Mouse (Mus musculus): ENCODE measurements around the gene Folr1. TPM values are rescaled to one million over a fixed set of nuclear protein-coding genes. Genes with fewer than 3 reads are reported as not detected.

Folr1 gene
- polyA plus RNA-seq, 1 experiment, result 8.0 TPM

DNA sequence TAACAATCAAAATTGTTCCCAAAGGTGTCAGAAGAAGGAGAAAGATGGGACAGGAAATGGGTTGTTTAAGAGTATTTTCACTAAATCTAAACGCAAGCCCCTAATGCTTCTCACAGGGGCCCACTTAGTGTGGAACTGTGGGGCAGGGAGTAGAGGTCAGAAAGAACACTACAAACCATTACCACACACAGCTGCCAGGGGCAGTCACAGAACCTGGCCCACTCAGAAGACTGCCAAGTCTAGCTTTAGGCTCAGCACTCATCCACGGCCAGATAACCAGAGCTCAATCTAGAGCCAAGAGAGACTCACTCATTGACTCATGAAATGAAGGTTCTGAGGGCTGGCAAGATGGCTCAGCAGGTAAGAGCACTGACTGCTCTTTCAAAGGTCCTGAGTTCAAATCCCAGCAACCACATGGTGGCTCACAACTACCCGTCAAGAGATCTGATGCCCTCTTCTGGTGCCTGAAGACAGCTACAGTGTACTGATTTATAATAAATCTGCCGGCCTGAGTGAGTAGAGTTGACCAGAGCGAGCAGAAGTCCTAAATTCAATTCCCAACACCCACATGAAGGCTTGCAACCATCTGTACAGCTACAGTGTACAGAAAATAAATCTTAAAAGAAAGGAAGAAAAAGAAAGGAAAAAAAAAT is 35.0 kb downstream of the Folr1 start:
- Histone ChIP-seq H3K27ac (ENCODE audit: insufficient read depth, low read length) (no peak overlapping the region), H3K4me1 (ENCODE audit: control insufficient read depth, insufficient read depth, low read length) (peaks cover 8% of the 10 kb centered on the region; the same call in 1 of the 2 replicates), H3K27me3 (ENCODE audit: control insufficient read depth, insufficient read depth, low read length) (no peaks in the 10 kb centered on the region), H3K4me3 (replicated peaks; ENCODE audit: insufficient read depth, low read depth, low read length) (no peak overlapping the region)
- 69% methylated on average over 5 of the region's 5 CpGs for WGBS
- TF ChIP-seq CTCF (IDR thresholded peaks at IDR 0.05; ENCODE audit: borderline replicate concordance, insufficient read depth, low read depth, low read length) (no peak), POLR2A (IDR thresholded peaks at IDR 0.05; ENCODE audit: borderline replicate concordance, insufficient read depth, low read length) (no peak)
- no peak for DNase-seq

DNA sequence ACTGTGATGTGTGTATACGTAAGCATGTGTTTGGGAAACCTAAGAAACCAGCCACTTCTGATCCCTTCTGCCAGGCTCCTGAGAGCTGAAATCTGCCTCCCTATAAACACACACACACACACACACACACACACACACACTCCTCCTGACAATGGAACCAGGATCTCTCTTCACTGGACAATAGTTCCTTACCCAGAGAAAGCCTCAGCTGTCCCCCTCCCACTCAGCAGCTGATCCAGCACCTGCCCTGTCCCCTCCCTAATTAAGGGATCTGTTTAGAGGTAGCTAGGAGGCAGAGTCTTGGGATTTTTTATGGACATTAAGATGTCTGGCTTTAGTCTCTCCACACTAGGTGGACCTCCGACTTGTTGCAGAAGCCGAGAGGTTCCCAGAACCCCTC is 35.7 kb downstream of the Folr1 start:
- DNase-seq, result no peak
- TF ChIP-seq POLR2A (IDR thresholded peaks at IDR 0.05; ENCODE audit: borderline replicate concordance, insufficient read depth, low read length) (no peak), CTCF (IDR thresholded peaks at IDR 0.05; ENCODE audit: borderline replicate concordance, insufficient read depth, low read depth, low read length) (no peak)
- WGBS, result 75% methylated on average over 3 of the region's 3 CpGs

GRCm38 (mm10) chr7:101833916-101834584 is 36.5 kb downstream of the Folr1 start:
- DNase-seq, result no peak
- TF ChIP-seq CTCF (IDR thresholded peaks at IDR 0.05; ENCODE audit: borderline replicate concordance, insufficient read depth, low read depth, low read length) (no peak), POLR2A (IDR thresholded peaks at IDR 0.05; ENCODE audit: borderline replicate concordance, insufficient read depth, low read length) (no peak)
- WGBS, result 44% methylated on average over 3 of the region's 3 CpGs
- Histone ChIP-seq H3K27me3 (ENCODE audit: control insufficient read depth, insufficient read depth, low read length) (no peaks in the 10 kb centered on the region), H3K27ac (ENCODE audit: insufficient read depth, low read length) (no peak overlapping the region), H3K4me3 (replicated peaks; ENCODE audit: insufficient read depth, low read depth, low read length) (no peak overlapping the region), H3K4me1 (ENCODE audit: control insufficient read depth, insufficient read depth, low read length) (peaks cover 8% of the 10 kb centered on the region; the same call in 1 of the 2 replicates)

More for the DNA sequence above, 35.7 kb downstream of the Folr1 start:
- Histone ChIP-seq H3K4me3 (replicated peaks; ENCODE audit: insufficient read depth, low read depth, low read length) (no peak overlapping the region), H3K4me1 (ENCODE audit: control insufficient read depth, insufficient read depth, low read length) (peaks cover 8% of the 10 kb centered on the region; the same call in 1 of the 2 replicates), H3K27me3 (ENCODE audit: control insufficient read depth, insufficient read depth, low read length) (no peaks in the 10 kb centered on the region), H3K27ac (ENCODE audit: insufficient read depth, low read length) (no peak overlapping the region)

GRCm38 (mm10) chr7:101833352-101833751 is 37.2 kb downstream of the Folr1 start:
- no peak for DNase-seq

GRCm38 (mm10) chr7:101832372-101832771 is 38.2 kb downstream of the Folr1 start:
- no peak overlapping the region for H3K27ac ChIP-seq (ENCODE audit: insufficient read depth, low read length)
- H3K4me3 ChIP-seq (replicated peaks; ENCODE audit: insufficient read depth, low read depth, low read length), result no peak overlapping the region
- no peaks in the 10 kb centered on the region for H3K27me3 ChIP-seq (ENCODE audit: control insufficient read depth, insufficient read depth, low read length)
- no peak for TF ChIP-seq POLR2A (IDR thresholded peaks at IDR 0.05; ENCODE audit: borderline replicate concordance, insufficient read depth, low read length)
- no peak for TF ChIP-seq CTCF (IDR thresholded peaks at IDR 0.05; ENCODE audit: borderline replicate concordance, insufficient read depth, low read depth, low read length)
- DNase-seq, result no peak
- WGBS, result 95% methylated on average over 4 of the region's 4 CpGs
- H3K4me1 ChIP-seq (ENCODE audit: control insufficient read depth, insufficient read depth, low read length), result peaks cover 8% of the 10 kb centered on the region; the same call in 1 of the 2 replicates

More at GRCm38 (mm10) chr7:101833352-101833751, 37.2 kb downstream of the Folr1 start:
- Histone ChIP-seq H3K4me3 (replicated peaks; ENCODE audit: insufficient read depth, low read depth, low read length) (no peak overlapping the region), H3K4me1 (ENCODE audit: control insufficient read depth, insufficient read depth, low read length) (peaks cover 8% of the 10 kb centered on the region; the same call in 1 of the 2 replicates), H3K27me3 (ENCODE audit: control insufficient read depth, insufficient read depth, low read length) (no peaks in the 10 kb centered on the region), H3K27ac (ENCODE audit: insufficient read depth, low read length) (no peak overlapping the region)
- TF ChIP-seq CTCF (IDR thresholded peaks at IDR 0.05; ENCODE audit: borderline replicate concordance, insufficient read depth, low read depth, low read length) (no peak), POLR2A (IDR thresholded peaks at IDR 0.05; ENCODE audit: borderline replicate concordance, insufficient read depth, low read length) (no peak)
- 72% methylated on average over 5 of the region's 5 CpGs for WGBS

DNA sequence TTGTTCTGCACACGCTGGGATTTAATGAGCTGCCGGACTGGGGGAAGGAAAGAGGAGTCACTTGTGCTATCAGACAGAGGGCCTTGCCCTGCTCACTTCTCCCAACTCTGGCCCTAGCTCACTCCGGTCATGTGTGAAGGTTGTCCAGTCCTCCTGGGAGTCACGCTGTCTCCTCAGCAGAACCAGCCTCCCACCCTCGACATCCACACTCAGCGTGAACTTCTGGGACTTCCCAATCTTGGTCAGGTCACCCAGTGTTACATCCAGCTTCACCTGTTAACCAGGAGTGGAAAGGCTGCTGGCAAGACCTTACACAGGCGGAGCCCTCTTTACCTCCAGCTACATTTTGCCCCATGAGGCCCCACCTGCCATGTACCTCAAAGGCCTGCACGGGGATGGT is 39.2 kb downstream of the Folr1 start:
- no peak overlapping the region for H3K27ac ChIP-seq (ENCODE audit: insufficient read depth, low read length)

DNA sequence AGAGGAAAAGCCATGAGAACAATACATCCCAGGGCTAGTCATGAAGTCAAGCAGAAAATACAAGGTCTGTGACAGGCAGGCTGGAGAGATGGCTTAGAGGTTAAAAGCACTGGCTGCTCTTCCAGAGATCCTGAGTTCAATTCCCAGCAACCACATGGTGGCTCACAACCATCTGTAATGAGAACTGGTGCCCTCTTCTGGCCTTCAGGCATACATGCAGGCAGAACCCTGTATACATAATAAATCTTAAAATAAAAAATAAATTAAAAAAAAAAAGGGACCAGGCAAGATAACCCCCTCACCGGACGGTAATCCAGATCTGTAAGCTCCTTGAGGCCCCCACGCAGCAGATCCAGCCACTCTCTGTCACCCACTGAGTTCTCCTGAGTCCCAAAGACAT is 40.2 kb downstream of the Folr1 start:
- DNase-seq, result no peak
- TF ChIP-seq POLR2A (IDR thresholded peaks at IDR 0.05; ENCODE audit: borderline replicate concordance, insufficient read depth, low read length), result no peak
- TF ChIP-seq CTCF (IDR thresholded peaks at IDR 0.05; ENCODE audit: borderline replicate concordance, insufficient read depth, low read depth, low read length), result no peak
- 96% methylated on average over 3 of the region's 3 CpGs for WGBS
- Histone ChIP-seq H3K4me1 (ENCODE audit: control insufficient read depth, insufficient read depth, low read length) (peaks cover 4% of the 10 kb centered on the region; the same call in 1 of the 2 replicates), H3K27ac (ENCODE audit: insufficient read depth, low read length) (no peak overlapping the region), H3K27me3 (ENCODE audit: control insufficient read depth, insufficient read depth, low read length) (no peaks in the 10 kb centered on the region), H3K4me3 (replicated peaks; ENCODE audit: insufficient read depth, low read depth, low read length) (no peak overlapping the region)

More for the DNA sequence above, 39.2 kb downstream of the Folr1 start:
- no peak for DNase-seq
- Histone ChIP-seq H3K27me3 (ENCODE audit: control insufficient read depth, insufficient read depth, low read length) (no peaks in the 10 kb centered on the region), H3K4me1 (ENCODE audit: control insufficient read depth, insufficient read depth, low read length) (peaks cover 7% of the 10 kb centered on the region; the same call in 1 of the 2 replicates), H3K4me3 (replicated peaks; ENCODE audit: insufficient read depth, low read depth, low read length) (no peak overlapping the region)
- 84% methylated on average over 8 of the region's 8 CpGs for whole genome bisulfite sequencing
- TF ChIP-seq CTCF (IDR thresholded peaks at IDR 0.05; ENCODE audit: borderline replicate concordance, insufficient read depth, low read depth, low read length) (no peak), POLR2A (IDR thresholded peaks at IDR 0.05; ENCODE audit: borderline replicate concordance, insufficient read depth, low read length) (no peak)

Data from cerebellum, adult 2 months (tissue).